In the genomic region with DNA sequence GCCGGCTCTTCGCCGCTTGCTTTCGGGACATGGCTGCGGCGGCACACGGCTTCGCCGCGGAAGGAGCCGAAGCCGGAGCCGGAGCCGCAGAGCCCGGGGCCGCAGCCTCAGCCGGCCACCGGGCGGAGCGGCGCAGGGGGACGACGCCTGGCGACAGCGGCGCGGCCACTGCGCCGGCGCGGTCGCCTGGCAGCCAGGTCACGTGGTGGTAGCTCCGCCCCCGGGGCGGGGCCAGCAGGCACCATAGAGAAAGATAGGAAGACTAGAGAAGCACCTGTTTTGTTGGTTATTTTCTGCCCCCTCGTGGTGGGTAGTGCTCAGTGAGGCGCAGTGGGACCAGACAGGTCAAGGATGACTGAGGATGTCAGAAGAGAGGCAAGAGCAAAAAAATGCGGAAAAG, we compare ENCODE assay signal across 7 mouse cellular contexts. TPM values are rescaled to one million over a fixed set of nuclear protein-coding genes. Genes with fewer than 3 reads are reported as not detected.
DNase-seq lines count a peak whose midpoint lies in the region; ATAC-seq and TF ChIP-seq lines count a peak whose summit lies in the region.

Gene Otud3, minus strand, starts transcription at position 149 of the 400 bp plus-strand sequence.

- H3K4me3 ChIP-seq in embryonic facial prominence, embryonic 10.5 days = peak within 1 kb of the TSS; percentile 76
- H3K4me3 ChIP-seq in intestine, postnatal 0 days (ENCODE audit: low read depth, low read length) = peak within 1 kb of the TSS; percentile 78
- peak within 1 kb of the TSS; percentile 95 for H3K4me3 ChIP-seq in midbrain, embryonic 12.5 days
- peak within 1 kb of the TSS; percentile 96 for H3K4me3 ChIP-seq in small intestine, adult 2 months (ENCODE audit: low read depth, low read length)

- TF ChIP-seq POLR2A in small intestine, adult 2 months (IDR thresholded peaks at IDR 0.05; ENCODE audit: low read depth, low read length) = peak; percentile 79

- H3K36me3 ChIP-seq in embryonic facial prominence, embryonic 10.5 days (replicated peaks) = peaks cover 25% of the 10 kb centered on the region
- no peaks in the 10 kb centered on the region; the same call in 1 of the 2 replicates for H3K36me3 ChIP-seq in intestine, postnatal 0 days (ENCODE audit: control insufficient read depth, insufficient read depth)
- H3K36me3 ChIP-seq in midbrain, embryonic 12.5 days = 0 out of 2 replicates have a peak, but pooled peaks cover 5% of the 10 kb centered on the region
- peaks cover 10% of the 10 kb centered on the region for H3K36me3 ChIP-seq in small intestine, adult 2 months (ENCODE audit: control insufficient read depth, insufficient read depth, low read length)

- peaks cover 13% of the 10 kb centered on the region for H3K4me1 ChIP-seq in embryonic facial prominence, embryonic 10.5 days
- peaks cover 6% of the 10 kb centered on the region; the same call in 1 of the 2 replicates for H3K4me1 ChIP-seq in intestine, postnatal 0 days (replicated peaks; ENCODE audit: control insufficient read depth, insufficient read depth, low read length)
- peaks cover 13% of the 10 kb centered on the region for H3K4me1 ChIP-seq in midbrain, embryonic 12.5 days
- no peaks in the 10 kb centered on the region; the same call in 1 of the 2 replicates for H3K4me1 ChIP-seq in small intestine, adult 2 months (ENCODE audit: control insufficient read depth, insufficient read depth, insufficient read length, low read length)

- ATAC-seq in intestine, postnatal 0 days = peak; percentile 86
- peak; percentile 91 for ATAC-seq in midbrain, embryonic 12.5 days (ENCODE audit: low FRiP score, low read depth)

- WGBS in embryonic facial prominence, embryonic 10.5 days = 1% methylated on average over 39 of the region's 39 CpGs
- under 1% methylated on average over 39 of the region's 39 CpGs for WGBS in intestine, postnatal 0 days
- 1% methylated on average over 39 of the region's 39 CpGs for WGBS in midbrain, embryonic 12.5 days
- under 1% methylated on average over 39 of the region's 39 CpGs for WGBS in small intestine, adult 2 months

- H3K9ac ChIP-seq in intestine, postnatal 0 days (ENCODE audit: low read depth, low read length) = peak within 1 kb of the TSS; percentile 77
- peak within 1 kb of the TSS; percentile 95 for H3K9ac ChIP-seq in midbrain, embryonic 12.5 days (replicated peaks)

- peak; percentile 83 for TF ChIP-seq CTCF in intestine, postnatal 0 days (IDR thresholded peaks at IDR 0.05; ENCODE audit: low read depth)
- TF ChIP-seq CTCF in small intestine, adult 2 months (IDR thresholded peaks at IDR 0.05; ENCODE audit: extremely low read depth, insufficient read length, insufficient replicate concordance, low read depth, low read length) = peak; percentile 77; the same call in 1 of the 2 replicates

- intact Hi-C loops in left cerebral cortex, postnatal 4 days (cut with DNase I) = no loop called here

- DNase-seq in adrenal gland, postnatal 10 days = peak; percentile 97
- peak; percentile 95 for DNase-seq in embryonic facial prominence, embryonic 10.5 days (ENCODE audit: low spot score)
- DNase-seq in gonadal fat pad, adult 2 months (ENCODE audit: low read depth) = peak; percentile 34
- DNase-seq in left cerebral cortex, postnatal 4 days = peak; percentile 96

- H3K4me2 ChIP-seq in intestine, postnatal 0 days (replicated peaks; ENCODE audit: low read depth) = peak within 1 kb of the TSS; percentile 100
- peak within 1 kb of the TSS; percentile 79 for H3K4me2 ChIP-seq in midbrain, embryonic 12.5 days (replicated peaks)

- H3K27me3 ChIP-seq in embryonic facial prominence, embryonic 10.5 days (replicated peaks; ENCODE audit: low read depth, poor library complexity, severe bottlenecking) = no peaks in the 10 kb centered on the region
- no peaks in the 10 kb centered on the region for H3K27me3 ChIP-seq in intestine, postnatal 0 days (replicated peaks; ENCODE audit: control insufficient read depth, insufficient read depth, low read length)
- H3K27me3 ChIP-seq in midbrain, embryonic 12.5 days = no peaks in the 10 kb centered on the region
- H3K27me3 ChIP-seq in small intestine, adult 2 months (ENCODE audit: control insufficient read depth, insufficient read depth, low read length) = no peaks in the 10 kb centered on the region

- H3K9me3 ChIP-seq in embryonic facial prominence, embryonic 10.5 days = no peaks in the 10 kb centered on the region
- no peaks in the 10 kb centered on the region for H3K9me3 ChIP-seq in intestine, postnatal 0 days (ENCODE audit: control insufficient read depth)
- H3K9me3 ChIP-seq in midbrain, embryonic 12.5 days = no peaks in the 10 kb centered on the region

- H3K27ac ChIP-seq in embryonic facial prominence, embryonic 10.5 days (replicated peaks) = peak within 1 kb of the TSS; percentile 84
- peak within 1 kb of the TSS; percentile 84 for H3K27ac ChIP-seq in intestine, postnatal 0 days (ENCODE audit: low read depth, low read length)
- peak within 1 kb of the TSS; percentile 78 for H3K27ac ChIP-seq in midbrain, embryonic 12.5 days (replicated peaks)
- peak within 1 kb of the TSS; percentile 42 for H3K27ac ChIP-seq in small intestine, adult 2 months (ENCODE audit: insufficient read depth, low read depth, low read length)

RNA-seq across cellular contexts. Expression of gene Otud3, which starts in this region (rescaled TPM):
- total RNA-seq in adrenal gland, postnatal 10 days (2021) = 1 to 10 TPM; 7.1 to 8.2 TPM
- 3.8 and 4.9 TPM in 2 replicates for polyA plus RNA-seq in embryonic facial prominence, embryonic 10.5 days (2016; fragmentation: Nextera tagmentation; extraction: Ambion mirVana)
- 7.6 and 9.4 TPM in 2 replicates for polyA plus RNA-seq in gonadal fat pad, adult 2 months (2012; rRNA removed)
- polyA plus RNA-seq in intestine, postnatal 0 days (2015; fragmentation: Nextera tagmentation; extraction: Ambion mirVana) = 3.5 and 3.6 TPM in 2 replicates
- total RNA-seq in left cerebral cortex, postnatal 4 days (2021) = 10 to 100 TPM; 12.5 to 12.8 TPM
- 2.6 and 2.9 TPM in 2 replicates for polyA plus RNA-seq in midbrain, embryonic 12.5 days (2016; fragmentation: Nextera tagmentation; extraction: Ambion mirVana)
- 7.4 and 10.3 TPM in 2 replicates for polyA plus RNA-seq in small intestine, adult 2 months (2012; rRNA removed)

Comparison
In these comparisons a context has a peak if more than half of its experiments do, and no peak if none do; other contexts are left out.
1. Peak in every context shown above with its lines: DNase-seq, ATAC-seq, H3K4me3 ChIP-seq and H3K27ac ChIP-seq.
2. DNase-seq: peak in every context shown above with its lines; median percentile 97 in adrenal gland, postnatal 10 days; 96 in left cerebral cortex, postnatal 4 days; 95 in embryonic facial prominence, embryonic 10.5 days; 34 in gonadal fat pad, adult 2 months.